Mouse (Mus musculus) heart, embryonic 14.5 days (tissue): ENCODE results near the gene Tk1. TPM values are rescaled to one million over a fixed set of nuclear protein-coding genes. Genes with fewer than 3 reads are reported as not detected.

Experiments
- ATAC-seq: fragments of 200-750 bp; cut with Nextera tagmentation; 2 replicates; pipeline ENCODE4 v1.8.0; 2017; ENCODE audit warnings: low read depth, moderate TSS enrichment; ENCODE audit not compliant: insufficient number of reproducible peaks, insufficient read depth, low FRiP score
- H3K27ac ChIP-seq, 2 experiments: fragments of 200-500 bp in 1 of 2; fragments of 300-500 bp in 1 of 2; sonication (generic) in 1 of 2; replicated peaks in 1 of 2; 2 replicates each; pipeline ENCODE4 v1.5.1; 2012 to 2014; ENCODE audit warnings: low read depth in 2 of 2, low read length in 2 of 2, control low read depth in 1 of 2, mild to moderate bottlenecking in 1 of 2, mixed read lengths in 1 of 2; ENCODE audit not compliant: control insufficient read depth in 1 of 2, insufficient read depth in 1 of 2
- H3K27me3 ChIP-seq: fragments of 300-500 bp; sonication (generic); 2 replicates; pipeline ENCODE4 v1.6.1; 2014; ENCODE audit warnings: mild to moderate bottlenecking, low read length, control low read depth; ENCODE audit not compliant: control insufficient read depth, insufficient read depth
- H3K36me3 ChIP-seq: fragments of 300-500 bp; sonication (generic); 2 replicates; pipeline ENCODE4 v1.6.1; 2014; ENCODE audit warnings: mild to moderate bottlenecking, control low read depth, low read length, mixed read lengths; ENCODE audit not compliant: control insufficient read depth, insufficient read depth
- H3K4me1 ChIP-seq, 2 experiments: fragments of 200-500 bp in 1 of 2; fragments of 300-500 bp in 1 of 2; sonication (generic) in 1 of 2; 2 replicates each; pipeline ENCODE4 v1.6.1; 2012 to 2014; ENCODE audit warnings: low read length in 2 of 2, control low read depth in 1 of 2, mixed read lengths in 1 of 2; ENCODE audit not compliant: control insufficient read depth in 2 of 2, insufficient read depth in 2 of 2
- H3K4me2 ChIP-seq: fragments of 300-500 bp; sonication (generic); 2 replicates; pipeline ENCODE4 v1.6.1; 2014; ENCODE audit warnings: mild to moderate bottlenecking, low read length
- H3K4me3 ChIP-seq, 2 experiments: fragments of 200-500 bp in 1 of 2; fragments of 300-500 bp in 1 of 2; sonication (generic) in 1 of 2; 2 replicates each; pipeline ENCODE4 v1.5.1; 2012 to 2014; ENCODE audit warnings: low read length in 2 of 2, mild to moderate bottlenecking in 2 of 2, control low read depth in 1 of 2, low read depth in 1 of 2, moderate library complexity in 1 of 2; ENCODE audit not compliant: control insufficient read depth in 1 of 2, insufficient read depth in 1 of 2
- H3K9ac ChIP-seq: fragments of 300-500 bp; sonication (generic); 2 replicates; pipeline ENCODE4 v1.6.1; 2014; ENCODE audit warnings: mild to moderate bottlenecking, low read length
- H3K9me3 ChIP-seq: fragments of 300-500 bp; sonication (generic); 2 replicates; pipeline ENCODE4 v1.6.1; 2016; ENCODE audit warnings: low read length, control low read depth; ENCODE audit not compliant: control insufficient read depth
- WGBS: fragments of 180-500 bp; shearing (Covaris S2); extraction: QIAGEN DNeasy Blood & Tissue Kit; methylation state at CpG from one replicate; pipeline ENCODE4 v1.1.7; 2014; 5-methylcytosine and 5-hydroxymethylcytosine counted together
- polyA plus RNA-seq: library from polyadenylated mRNA; unstranded; fragments of >200 nt; fragmentation: Nextera tagmentation; extraction: Ambion mirVana; gene quantifications from 2 replicates; pipeline ENCODE4 v1.2.1, GENCODE M21; 2014

Tk1 gene
- polyA plus RNA-seq, 1 experiment from 2014 or later, result 100 TPM

DNA sequence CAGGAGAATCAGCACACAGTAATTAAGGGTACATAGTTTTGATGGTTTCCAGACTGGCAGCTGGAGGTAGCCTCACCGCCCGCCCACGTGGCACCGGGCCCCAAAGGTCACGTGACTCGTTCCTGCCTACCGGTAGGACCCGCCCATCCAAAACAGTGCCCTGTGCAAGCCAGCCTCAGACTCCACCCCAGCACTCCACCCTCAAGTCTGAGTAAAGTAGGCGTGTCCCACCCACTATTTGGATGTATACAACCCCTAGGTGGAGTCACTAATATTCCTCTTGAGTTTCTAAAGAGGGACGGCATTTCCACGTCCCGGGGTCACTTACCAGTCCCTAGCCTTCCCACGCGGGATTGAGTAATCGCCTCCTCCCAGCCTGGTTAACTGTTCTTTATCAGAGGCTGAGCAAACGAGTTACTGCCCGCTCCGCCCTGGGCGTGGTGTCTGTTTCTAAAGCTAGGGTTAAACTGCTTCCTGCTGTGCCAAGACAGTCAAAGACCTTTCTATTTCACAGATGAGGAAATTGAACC, 45.2 kb downstream of the Tk1 start:
- peak overlapping the region; percentile 100 for H3K4me2 ChIP-seq
- H3K27me3 ChIP-seq, result no peaks in the 10 kb centered on the region
- H3K4me3 ChIP-seq, result peak overlapping the region; percentile 51 to 60
- WGBS, result 1% methylated on average over 19 of the region's 19 CpGs
- H3K27ac ChIP-seq, result peak overlapping the region; percentile 88 to 94
- H3K4me1 ChIP-seq, result peaks cover 29 to 37% of the 10 kb centered on the region in 2 experiments
- H3K9me3 ChIP-seq, result no peaks in the 10 kb centered on the region
- H3K36me3 ChIP-seq, result peaks cover 29% of the 10 kb centered on the region
- peak overlapping the region; percentile 85 for H3K9ac ChIP-seq
- peak; percentile 72 for ATAC-seq

DNA sequence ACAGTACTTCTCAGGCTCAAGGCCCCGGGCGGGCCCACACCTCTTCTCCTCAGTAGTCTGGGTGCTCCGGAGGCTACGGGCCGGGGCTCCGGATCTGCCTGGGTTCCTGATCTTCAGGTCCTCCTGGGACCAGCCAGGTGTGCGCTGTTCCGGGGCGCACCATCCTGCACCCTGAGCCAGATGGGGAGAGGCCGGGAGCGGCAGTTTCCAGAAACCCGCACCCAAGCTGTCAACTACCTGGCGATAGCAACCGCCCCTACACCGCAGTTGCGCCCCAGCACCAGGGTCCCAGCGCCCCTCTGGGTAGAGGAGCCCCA, 45.7 kb downstream of the Tk1 start:
- Histone ChIP-seq H3K4me3 (peak overlapping the region; percentile 51 to 60), H3K4me2 (peak overlapping the region; percentile 100), H3K27ac (peak overlapping the region; percentile 88 to 94), H3K27me3 (no peaks in the 10 kb centered on the region), H3K36me3 (peaks cover 33% of the 10 kb centered on the region), H3K4me1 (peaks cover 29 to 37% of the 10 kb centered on the region in 2 experiments), H3K9me3 (no peaks in the 10 kb centered on the region), H3K9ac (peak overlapping the region; percentile 85)
- WGBS, result 1% methylated on average over 17 of the region's 17 CpGs
- ATAC-seq, result peak; percentile 3; the same call in 1 of the 2 replicates

DNA sequence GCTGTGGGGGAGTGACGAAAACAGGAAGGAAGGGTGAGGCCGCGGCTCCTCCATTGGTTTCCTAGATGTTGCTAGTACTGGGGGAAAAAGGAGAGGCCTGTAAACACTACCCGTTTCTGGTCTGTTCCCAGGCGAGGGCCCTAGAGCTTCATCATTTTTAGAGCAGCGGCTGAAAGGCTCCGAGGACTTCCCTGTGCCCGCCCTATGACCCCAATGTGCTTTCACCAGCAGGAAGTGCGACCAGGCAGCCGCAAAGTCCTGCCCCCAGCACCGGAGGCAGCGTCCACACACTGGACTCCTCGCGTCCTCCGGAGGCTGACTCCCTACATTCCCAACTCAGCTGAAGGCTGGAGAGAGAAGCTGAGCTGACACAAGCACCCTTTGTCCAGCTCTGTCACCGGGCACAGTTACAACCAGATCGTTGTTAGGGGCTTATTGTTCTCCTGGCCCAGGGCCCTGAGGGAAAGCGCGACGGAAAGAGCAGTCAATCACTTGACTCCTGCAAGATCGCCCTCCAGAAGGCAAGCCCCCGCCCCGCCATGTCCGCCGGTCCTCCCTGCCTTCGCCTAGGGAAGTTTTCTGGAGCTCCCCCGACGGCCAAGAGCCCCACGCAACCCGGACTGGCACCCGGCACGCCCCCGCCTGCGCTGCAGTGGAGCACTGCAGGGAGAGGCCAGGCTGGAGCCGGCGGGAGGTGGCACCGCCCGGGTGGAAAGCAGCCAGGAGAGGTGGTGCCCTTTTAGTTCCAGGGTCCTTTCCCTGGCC, 46.3 kb downstream of the Tk1 start:
- Histone ChIP-seq H3K27ac (peak overlapping the region; percentile 88 to 94), H3K36me3 (peaks cover 39% of the 10 kb centered on the region), H3K9ac (peak overlapping the region; percentile 85), H3K4me1 (peaks cover 29 to 37% of the 10 kb centered on the region in 2 experiments), H3K4me3 (peak overlapping the region; percentile 51 to 60), H3K9me3 (no peaks in the 10 kb centered on the region), H3K4me2 (peak overlapping the region; percentile 100), H3K27me3 (no peaks in the 10 kb centered on the region)
- WGBS, result 4% methylated on average over 38 of the region's 38 CpGs
- ATAC-seq, result peak; percentile 7; the same call in 1 of the 2 replicates

DNA sequence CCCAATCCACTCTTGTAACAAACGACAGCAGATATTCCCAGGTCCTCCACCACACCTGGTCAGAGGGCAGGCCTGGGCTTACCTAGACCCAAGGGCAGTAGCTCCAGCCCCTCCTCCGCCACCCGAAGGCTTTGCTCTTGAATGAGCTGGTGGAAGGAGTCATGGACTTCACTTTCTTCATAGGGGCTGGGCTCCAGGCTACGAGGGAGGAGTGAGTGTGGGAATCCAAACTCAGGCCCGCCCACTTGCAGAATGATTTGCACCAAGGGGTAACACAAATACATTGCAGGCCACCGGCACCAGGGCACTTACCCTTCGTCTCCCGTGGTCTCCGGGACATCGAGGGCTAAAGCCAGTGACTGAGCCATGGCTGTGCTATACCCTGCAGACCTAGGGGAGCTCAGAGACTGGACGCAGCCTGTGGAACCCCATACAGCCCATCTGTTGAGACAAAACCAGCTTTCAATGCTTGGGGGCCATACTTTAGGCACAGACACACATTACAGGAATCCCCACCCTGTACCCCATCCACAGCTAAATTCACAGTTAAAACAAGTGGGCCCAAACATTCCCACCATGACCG, 47.0 kb downstream of the Tk1 start:
- Histone ChIP-seq H3K9me3 (no peaks in the 10 kb centered on the region), H3K27ac (peak overlapping the region; percentile 88 to 94), H3K9ac (peak overlapping the region; percentile 85), H3K4me1 (peaks cover 29 to 37% of the 10 kb centered on the region in 2 experiments), H3K27me3 (no peaks in the 10 kb centered on the region), H3K4me3 (peak overlapping the region; percentile 51 to 60), H3K4me2 (peak overlapping the region; percentile 100), H3K36me3 (peaks cover 46% of the 10 kb centered on the region)
- WGBS, result 57% methylated on average over 12 of the region's 12 CpGs
- ATAC-seq, result no peak

DNA sequence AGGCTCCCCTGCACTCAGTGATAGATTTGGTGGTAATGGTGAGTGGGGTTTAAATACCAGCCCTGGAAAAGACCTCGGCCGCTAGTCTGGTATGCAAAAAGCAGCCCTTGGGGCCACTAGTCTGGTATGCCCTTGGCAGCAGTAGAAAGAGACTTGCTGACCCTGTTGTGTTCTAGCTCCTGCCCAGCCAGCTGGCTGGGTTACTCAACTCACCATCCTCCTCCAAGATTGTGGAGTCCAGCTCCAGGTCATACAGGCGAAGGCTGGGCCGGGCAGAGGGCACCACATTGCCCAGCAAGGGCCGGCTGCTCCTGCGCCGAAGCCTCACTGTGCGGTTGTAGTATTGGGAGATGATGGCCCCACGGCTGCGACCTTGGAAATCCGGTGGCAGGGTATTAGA, 47.9 kb downstream of the Tk1 start:
- Histone ChIP-seq H3K9me3 (no peaks in the 10 kb centered on the region), H3K36me3 (peaks cover 54% of the 10 kb centered on the region), H3K4me3 (no peak overlapping the region), H3K4me2 (no peak overlapping the region), H3K4me1 (peaks cover 25 to 32% of the 10 kb centered on the region in 2 experiments), H3K27me3 (no peaks in the 10 kb centered on the region), H3K9ac (no peak overlapping the region), H3K27ac (0 out of 4 replicates have a peak overlapping the region, but pooled peaks of 1 of the 2 experiments have one; percentile 94)
- WGBS, result 86% methylated on average over 11 of the region's 11 CpGs
- ATAC-seq, result no peak

DNA sequence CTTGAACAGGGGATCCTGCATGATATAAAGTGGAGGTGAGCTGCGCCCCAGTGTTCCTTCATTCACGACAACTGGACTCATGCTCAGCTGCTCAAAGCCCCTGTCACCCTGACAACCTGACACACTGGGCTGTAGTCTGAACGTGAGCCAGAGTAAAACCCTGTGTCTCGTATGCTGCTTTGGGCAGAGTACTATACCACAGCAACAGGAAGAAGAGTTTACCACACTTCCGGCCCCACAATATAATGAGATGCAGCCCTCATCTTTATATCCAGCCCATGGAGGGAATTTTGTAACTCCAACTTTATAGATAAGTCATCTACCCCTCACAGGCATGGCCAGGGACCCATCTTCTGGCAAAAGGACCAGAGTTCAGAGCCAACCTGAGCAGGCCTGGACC, 48.8 kb downstream of the Tk1 start:
- H3K4me1 ChIP-seq, result peaks cover 22 to 26% of the 10 kb centered on the region in 2 experiments
- 84% methylated on average over 5 of the region's 5 CpGs for WGBS
- no peaks in the 10 kb centered on the region for H3K27me3 ChIP-seq
- no peak overlapping the region for H3K4me2 ChIP-seq
- H3K9ac ChIP-seq, result no peak overlapping the region
- H3K4me3 ChIP-seq, result no peak overlapping the region
- no peak for ATAC-seq
- no peak overlapping the region for H3K27ac ChIP-seq
- peaks cover 64% of the 10 kb centered on the region for H3K36me3 ChIP-seq
- no peaks in the 10 kb centered on the region for H3K9me3 ChIP-seq

DNA sequence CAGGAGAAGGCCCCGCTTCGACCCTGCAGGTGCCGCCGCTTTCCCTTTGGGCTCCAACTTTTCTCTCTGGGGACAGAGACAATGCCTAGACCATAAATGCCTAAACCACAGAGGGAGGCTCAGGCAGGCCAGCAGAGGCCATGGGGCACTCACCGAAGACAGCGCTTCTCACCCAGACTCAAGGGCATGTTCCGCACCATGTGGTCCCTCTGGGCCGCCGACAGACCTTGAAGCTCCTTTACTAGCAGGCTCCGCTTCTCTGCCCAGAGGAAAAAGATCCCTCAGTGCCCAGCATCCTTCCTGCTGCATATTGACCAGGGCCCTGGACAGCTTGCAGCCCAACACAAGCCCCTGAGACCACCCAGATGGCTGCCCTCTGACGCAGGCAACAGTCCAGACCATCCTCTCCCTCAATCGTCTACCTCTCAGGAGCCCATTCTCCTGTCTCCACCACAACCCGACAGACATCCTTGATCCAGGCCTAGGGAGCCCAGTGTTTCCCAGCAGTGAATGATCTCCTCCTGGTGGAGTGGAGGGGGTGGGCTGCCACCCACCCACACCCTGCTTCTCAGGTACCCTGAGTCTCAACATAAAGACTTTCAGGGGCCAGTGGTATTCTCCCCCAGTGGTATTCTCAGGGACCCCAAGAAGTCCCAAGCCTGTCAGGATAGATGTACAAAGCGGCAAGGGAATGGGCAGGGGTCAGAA, 49.7 kb downstream of the Tk1 start:
- H3K4me3 ChIP-seq, result no peak overlapping the region
- H3K9ac ChIP-seq, result no peak overlapping the region
- no peak overlapping the region for H3K4me2 ChIP-seq
- no peaks in the 10 kb centered on the region for H3K27me3 ChIP-seq
- peaks cover 72% of the 10 kb centered on the region for H3K36me3 ChIP-seq
- H3K4me1 ChIP-seq, result peaks cover 15 to 17% of the 10 kb centered on the region in 2 experiments
- ATAC-seq, result no peak
- no peaks in the 10 kb centered on the region for H3K9me3 ChIP-seq
- H3K27ac ChIP-seq, result no peak overlapping the region
- WGBS, result 88% methylated on average over 14 of the region's 14 CpGs
